Mouse (Mus musculus) brown adipose tissue, adult 24 weeks (tissue): ENCODE measurements around the gene Amy1. TPM values are rescaled to one million over a fixed set of nuclear protein-coding genes. Genes with fewer than 3 reads are reported as not detected.
A peak's percentile ranks its signal among the peaks of the same experiment; 100 is the strongest.
"Not testable (repeated sequence)": the region's sequence is repeated elsewhere in the genome, so short reads cannot be mapped to it uniquely, and the experiment has no call there.

ENCODE experiments used
- H3K27ac ChIP-seq: fragments of 200-500 bp; replicated peaks from 2 replicates; pipeline ENCODE4 v1.5.1; 2012; ENCODE audit warnings: low read depth, mild to moderate bottlenecking, low read length
- H3K4me1 ChIP-seq: fragments of 200-500 bp; 2 replicates; pipeline ENCODE4 v1.6.1; 2012; ENCODE audit warnings: low read length, mixed read lengths; ENCODE audit not compliant: control insufficient read depth, insufficient read depth, insufficient read length
- H3K4me3 ChIP-seq: fragments of 200-500 bp; 2 replicates; pipeline ENCODE4 v1.5.1; 2012; ENCODE audit warnings: low read depth, mild to moderate bottlenecking, low read length, moderate library complexity; ENCODE audit not compliant: insufficient read depth
- polyA plus RNA-seq: library from polyadenylated mRNA; stranded (reverse); fragments of >200 nt; gene quantifications from 2 replicates; pipeline ENCODE4 v1.2.4, GENCODE M21; 2012; ENCODE audit not compliant: missing spikeins, insufficient read depth, insufficient read length

Gene Amy1
- polyA plus RNA-seq, result 260 and 343 TPM in 2 replicates

DNA sequence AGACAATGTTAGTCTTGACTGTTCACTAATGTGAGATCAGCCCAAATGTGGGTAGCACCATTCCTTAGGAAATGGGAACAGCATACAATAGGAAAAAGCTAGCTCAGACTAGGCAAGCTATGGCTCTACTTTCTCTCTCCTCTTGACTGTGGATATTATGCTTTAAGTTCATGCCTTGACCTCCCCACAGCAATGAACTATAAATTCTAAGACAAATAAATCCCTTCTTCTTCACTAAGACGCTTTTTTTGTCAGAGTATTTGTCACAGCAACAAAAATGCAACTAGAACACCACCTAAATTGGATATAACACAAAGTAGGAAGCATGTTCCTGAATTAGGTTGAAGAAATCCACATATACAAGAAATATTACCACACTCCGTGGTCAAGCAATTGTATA, at the start of gene Amy1:
TSS of gene Amy1 (minus strand) at position 101 of the 400 bp plus-strand sequence.
- no peak within 1 kb of the TSS for H3K4me3 ChIP-seq
- H3K27ac ChIP-seq, result no peak within 1 kb of the TSS
- H3K4me1 ChIP-seq, result no peaks in the 10 kb centered on the region

- Histone ChIP-seq H3K4me1 (no peaks in the 10 kb centered on the region), H3K4me3 (no peak overlapping the region), H3K27ac (no peak overlapping the region)
Measured at GRCm38 (mm10) chr3:113654335-113654734, 47.8 kb upstream of the Amy1 start.

- not testable (repeated sequence) for H3K4me1 ChIP-seq, H3K27ac ChIP-seq, H3K4me3 ChIP-seq
Measured at GRCm38 (mm10) chr3:113651386-113651785, 44.9 kb upstream of the Amy1 start.

- H3K4me3 ChIP-seq, result no peak overlapping the region
- H3K27ac ChIP-seq, result no peak overlapping the region
- H3K4me1 ChIP-seq, result no peaks in the 10 kb centered on the region
Measured at GRCm38 (mm10) chr3:113639545-113639944, 33.0 kb upstream of the Amy1 start.

GRCm38 (mm10) chr3:113634220-113634619, 27.7 kb upstream of the Amy1 start:
- Histone ChIP-seq H3K27ac (no peak overlapping the region), H3K4me1 (no peaks in the 10 kb centered on the region)

DNA sequence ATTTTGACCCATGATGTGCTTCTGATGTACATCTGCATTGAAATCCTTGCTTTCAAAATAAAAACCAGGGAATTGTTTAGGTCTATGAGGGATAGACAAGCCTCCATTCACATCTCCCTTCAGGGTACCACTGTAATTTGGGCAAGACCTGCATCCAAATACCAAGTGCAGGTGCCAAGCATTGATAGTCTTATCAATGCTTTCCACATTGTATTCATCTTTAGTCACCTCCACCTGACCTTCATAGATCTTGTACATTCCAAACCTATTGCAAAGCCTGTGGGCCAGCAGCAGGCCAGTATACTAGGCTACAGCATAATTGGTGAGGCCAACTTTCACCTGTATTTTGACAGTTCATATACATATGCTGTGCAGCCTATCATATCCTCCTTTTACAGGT, 25.1 kb upstream of the Amy1 start:
- H3K27ac ChIP-seq, result no peak overlapping the region
- no peak overlapping the region for H3K4me3 ChIP-seq
- H3K4me1 ChIP-seq, result no peaks in the 10 kb centered on the region; the same call in 1 of the 2 replicates

More at GRCm38 (mm10) chr3:113634220-113634619, 27.7 kb upstream of the Amy1 start:
- no peak overlapping the region for H3K4me3 ChIP-seq

DNA sequence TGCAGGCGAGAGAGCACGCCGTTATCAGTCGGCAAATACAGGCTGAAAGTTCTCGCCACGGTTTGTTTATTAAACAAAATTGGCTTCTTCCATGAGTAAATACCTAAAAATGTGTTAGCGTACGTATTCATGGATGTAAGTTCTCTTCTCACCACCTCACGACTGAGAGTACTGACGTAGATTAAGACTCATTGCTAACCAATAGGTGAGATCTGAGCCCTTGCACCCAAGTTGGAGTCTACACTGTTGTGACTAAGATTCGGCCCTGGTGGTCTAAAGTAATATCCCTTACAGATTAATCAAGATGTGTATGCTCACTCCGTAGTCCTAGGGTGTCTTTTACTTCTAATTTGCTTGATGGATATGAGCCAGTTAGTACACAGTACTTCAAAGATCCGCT, 24.1 kb upstream of the Amy1 start:
- no peaks in the 10 kb centered on the region; the same call in 1 of the 2 replicates for H3K4me1 ChIP-seq
- peak overlapping the region; percentile 68 for H3K27ac ChIP-seq
- H3K4me3 ChIP-seq, result peak overlapping the region; percentile 90

- peak within 1 kb of the TSS; percentile 90 for H3K4me3 ChIP-seq
- no peaks in the 10 kb centered on the region; the same call in 1 of the 2 replicates for H3K4me1 ChIP-seq
- H3K27ac ChIP-seq, result peak within 1 kb of the TSS; percentile 98
Measured at GRCm38 (mm10) chr3:113629606-113630359, 23.3 kb upstream of the Amy1 start, which contains the start of gene Rnpc3. TSS of gene Rnpc3 (minus strand) at chr3:113630149.

DNA sequence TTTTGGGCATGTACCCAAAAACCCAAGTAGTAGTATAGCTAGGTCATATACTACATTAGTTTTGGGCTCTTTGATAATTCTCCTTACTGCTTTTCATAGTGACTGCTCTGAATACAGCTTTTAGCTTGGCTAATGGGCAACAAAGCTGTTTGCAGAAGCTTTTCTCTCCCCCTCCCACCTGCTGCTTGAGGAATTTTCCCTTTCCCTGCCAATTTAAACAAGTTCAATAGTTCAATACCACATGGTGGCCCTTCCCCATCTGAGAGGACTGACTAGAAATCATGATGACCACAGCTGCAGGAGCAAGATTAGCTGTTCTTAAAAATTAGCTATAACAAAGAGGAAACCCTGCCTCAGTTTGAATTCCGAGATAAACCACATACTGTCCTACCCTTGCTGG, 15.7 kb downstream of the Amy1 start:
- Histone ChIP-seq H3K4me3 (no peak overlapping the region), H3K27ac (no peak overlapping the region)

GRCm38 (mm10) chr3:113574578-113574977, 31.9 kb downstream of the Amy1 start:
- Histone ChIP-seq H3K4me1 (no peaks in the 10 kb centered on the region), H3K27ac (no peak overlapping the region), H3K4me3 (no peak overlapping the region)

More for the DNA sequence above, 15.7 kb downstream of the Amy1 start:
- H3K4me1 ChIP-seq, result no peaks in the 10 kb centered on the region

DNA sequence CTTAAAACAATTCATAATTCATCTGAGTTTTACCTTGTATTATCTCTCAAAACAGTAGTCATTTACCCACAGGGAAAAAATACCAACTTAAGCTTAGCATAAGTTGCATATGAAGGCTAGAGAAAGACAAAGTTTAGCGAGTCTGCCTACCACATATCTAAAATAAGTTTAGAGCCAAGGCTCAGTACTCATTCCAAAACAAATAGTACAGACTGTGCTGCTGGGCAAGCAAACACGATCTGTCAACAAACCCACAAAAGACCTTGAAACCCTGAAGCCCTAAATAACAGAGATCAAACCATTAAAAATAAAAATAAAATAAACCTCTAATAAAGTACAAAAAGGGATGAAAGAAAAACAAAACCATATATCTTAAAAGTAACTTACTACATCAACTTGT, 32.4 kb downstream of the Amy1 start:
- no peak overlapping the region for H3K27ac ChIP-seq
- no peaks in the 10 kb centered on the region for H3K4me1 ChIP-seq
- no peak overlapping the region for H3K4me3 ChIP-seq

- Histone ChIP-seq H3K27ac (no peak overlapping the region), H3K4me1 (no peaks in the 10 kb centered on the region), H3K4me3 (no peak overlapping the region)
Measured at GRCm38 (mm10) chr3:113572158-113572557, 34.3 kb downstream of the Amy1 start.

- no peak overlapping the region for H3K27ac ChIP-seq
- no peaks in the 10 kb centered on the region for H3K4me1 ChIP-seq
- no peak overlapping the region for H3K4me3 ChIP-seq
Measured at GRCm38 (mm10) chr3:113539692-113540091, 66.8 kb downstream of the Amy1 start.

DNA sequence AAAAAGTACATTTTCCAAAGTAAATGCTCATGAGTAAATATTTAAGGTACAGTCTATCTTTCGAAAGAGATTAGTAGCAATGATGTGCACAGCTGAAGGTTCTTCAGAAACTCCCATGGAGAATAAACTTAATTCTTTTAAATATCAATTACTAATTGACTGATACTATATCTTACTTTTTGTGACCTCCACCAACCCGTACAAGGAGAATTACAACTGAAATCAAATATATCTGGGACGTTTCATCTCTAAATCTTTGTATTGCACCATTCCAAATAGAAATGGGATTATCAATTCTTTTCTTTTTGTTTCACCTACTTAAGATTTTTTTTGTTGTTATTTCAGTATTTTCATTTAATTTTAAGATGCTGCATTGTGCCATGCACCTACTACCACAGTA, 74.2 kb downstream of the Amy1 start, which contains the start of gene Amy2a1:
TSS of gene Amy2a1 (minus strand) at position 101 of the 400 bp plus-strand sequence.
- H3K27ac ChIP-seq, H3K4me3 ChIP-seq, H3K4me1 ChIP-seq: not testable (repeated sequence)
